Mouse (Mus musculus) kidney, postnatal 0 days (tissue): ENCODE data around the gene Dnah7c. TPM values are rescaled to one million over a fixed set of nuclear protein-coding genes. Genes with fewer than 3 reads are reported as not detected.

Source experiments
- ATAC-seq: fragments of 200-750 bp; cut with Nextera tagmentation; replicated peaks from 2 replicates; pipeline ENCODE4 v1.8.0; 2017; ENCODE audit warnings: low read depth, moderate number of reproducible peaks, moderate TSS enrichment, moderate library complexity; ENCODE audit not compliant: low FRiP score
- DNase-seq: peaks from one replicate; pipeline ENCODE4 v3.0.0-alpha.2; 2016; ENCODE audit warnings: low spot score
- H3K27ac ChIP-seq: fragments of 300-500 bp; sonication (generic); 2 replicates; pipeline ENCODE4 v1.5.1; 2014; ENCODE audit warnings: mild to moderate bottlenecking
- H3K27me3 ChIP-seq: fragments of 300-500 bp; sonication (generic); 2 replicates; pipeline ENCODE4 v1.6.1; 2014; ENCODE audit warnings: low read length, mixed read lengths; ENCODE audit not compliant: insufficient read depth
- H3K36me3 ChIP-seq: fragments of 300-500 bp; sonication (generic); 2 replicates; pipeline ENCODE4 v1.6.1; 2014; ENCODE audit warnings: low read length, mixed read lengths; ENCODE audit not compliant: insufficient read depth
- H3K4me1 ChIP-seq: fragments of 300-500 bp; sonication (generic); replicated peaks from 2 replicates; pipeline ENCODE4 v1.6.1; 2014; ENCODE audit warnings: antibody characterized with exemption, low read length, mixed read lengths; ENCODE audit not compliant: insufficient read depth
- H3K4me2 ChIP-seq: fragments of 300-500 bp; sonication (generic); 2 replicates; pipeline ENCODE4 v1.6.1; 2014; ENCODE audit warnings: mild to moderate bottlenecking, low read length, moderate library complexity, mixed read lengths
- H3K4me3 ChIP-seq: fragments of 300-500 bp; sonication (generic); replicated peaks from 2 replicates; pipeline ENCODE4 v1.5.1; 2014; ENCODE audit warnings: low read depth, low read length
- H3K9ac ChIP-seq: fragments of 300-500 bp; sonication (generic); 2 replicates; pipeline ENCODE4 v1.6.1; 2014; ENCODE audit warnings: low read depth, low read length
- H3K9me3 ChIP-seq: fragments of 300-500 bp; sonication (generic); replicated peaks from 2 replicates; pipeline ENCODE4 v1.6.1; 2016; ENCODE audit warnings: low read length, inconsistent platforms, mixed read lengths
- CTCF ChIP-seq: IDR thresholded peaks from 2 replicates; pipeline ENCODE4 v1.5.1; 2016; ENCODE audit warnings: antibody characterized with exemption, low read depth, mild to moderate bottlenecking, moderate library complexity
- WGBS: fragments of 180-500 bp; shearing (Covaris S2); extraction: QIAGEN DNeasy Blood & Tissue Kit; methylation state at CpG from one replicate; pipeline ENCODE4 v1.1.7; 2014; 5-methylcytosine and 5-hydroxymethylcytosine counted together
- polyA plus RNA-seq: library from polyadenylated mRNA; unstranded; fragments of >200 nt; fragmentation: Nextera tagmentation; extraction: Ambion mirVana; gene quantifications from 2 replicates; pipeline ENCODE4 v1.2.1, GENCODE M21; 2015

Dnah7c gene
- polyA plus RNA-seq, 1 experiment from 2014 or later, result 0.08 TPM

DNA sequence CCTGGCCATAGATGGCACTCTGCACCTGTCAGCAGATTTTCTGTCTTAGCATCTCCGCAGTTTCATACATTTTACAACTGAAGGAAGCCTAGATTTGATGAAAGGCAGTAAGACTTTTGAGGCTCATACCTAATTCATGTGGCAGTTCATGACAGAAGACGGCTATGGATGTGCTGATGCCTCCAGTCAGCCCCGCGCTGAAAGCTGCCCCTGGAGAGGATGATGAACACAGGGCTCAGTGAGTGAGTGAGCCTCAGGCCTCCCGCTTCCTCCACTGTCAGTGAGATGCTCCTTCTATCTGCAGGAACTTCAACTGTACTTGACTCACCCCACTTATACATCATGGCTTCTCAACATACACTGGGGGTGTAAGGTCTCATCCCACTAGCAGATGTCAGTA, 392.5 kb downstream of the Dnah7c start:
- no peak overlapping the region for H3K9ac ChIP-seq
- DNase-seq (no peak), ATAC-seq (no peak)
- no peaks in the 10 kb centered on the region; the same call in 1 of the 2 replicates for H3K36me3 ChIP-seq
- H3K27me3 ChIP-seq, result no peaks in the 10 kb centered on the region
- no peak overlapping the region for H3K27ac ChIP-seq
- H3K4me2 ChIP-seq, result no peak overlapping the region
- no peaks in the 10 kb centered on the region for H3K9me3 ChIP-seq
- H3K4me3 ChIP-seq, result no peak overlapping the region
- TF ChIP-seq CTCF, result no peak
- H3K4me1 ChIP-seq, result no peaks in the 10 kb centered on the region
- 94% methylated on average over 5 of the region's 5 CpGs for WGBS

DNA sequence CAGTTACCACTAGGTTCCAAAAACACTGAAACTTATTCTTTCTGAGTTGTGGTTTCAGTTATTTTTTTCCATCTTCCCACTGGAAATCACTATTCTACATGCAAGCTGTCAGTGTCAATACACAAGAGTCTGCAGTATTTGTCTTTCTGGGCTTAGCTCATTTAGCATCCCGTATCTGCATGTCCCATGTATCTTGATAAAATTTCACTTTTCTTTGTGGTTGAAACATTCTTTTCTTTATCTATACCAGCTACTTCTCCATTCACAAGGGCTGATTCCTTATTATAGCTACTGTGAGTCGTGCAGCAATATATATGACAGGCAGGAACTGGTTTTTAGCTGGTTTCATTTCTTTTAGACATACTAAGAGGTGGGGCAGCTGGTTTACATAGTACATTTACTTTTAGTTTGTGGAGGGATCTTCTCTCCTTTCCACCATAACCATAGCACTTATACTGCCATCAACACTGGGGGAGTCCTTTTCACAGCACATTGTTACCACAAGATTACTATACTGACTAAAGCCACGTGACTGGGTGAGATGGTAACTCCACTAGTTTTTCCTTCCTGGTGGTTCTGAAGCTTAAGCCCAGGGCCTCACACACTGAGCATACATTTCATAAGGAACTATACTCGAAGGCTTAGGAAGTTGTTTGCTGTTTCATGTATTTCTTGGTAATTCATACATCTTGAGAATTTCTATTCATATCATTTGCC, 397.0 kb downstream of the Dnah7c start:
- ATAC-seq (no peak), DNase-seq (no peak)
- no peaks in the 10 kb centered on the region for H3K4me1 ChIP-seq
- peaks cover 3% of the 10 kb centered on the region for H3K36me3 ChIP-seq
- no peak overlapping the region for H3K27ac ChIP-seq
- H3K27me3 ChIP-seq, result no peaks in the 10 kb centered on the region
- WGBS, result 88% methylated on average over 4 of the region's 4 CpGs
- H3K4me3 ChIP-seq, result no peak overlapping the region
- H3K9me3 ChIP-seq, result no peaks in the 10 kb centered on the region
- no peak overlapping the region for H3K9ac ChIP-seq
- no peak overlapping the region for H3K4me2 ChIP-seq
- TF ChIP-seq CTCF, result no peak

DNA sequence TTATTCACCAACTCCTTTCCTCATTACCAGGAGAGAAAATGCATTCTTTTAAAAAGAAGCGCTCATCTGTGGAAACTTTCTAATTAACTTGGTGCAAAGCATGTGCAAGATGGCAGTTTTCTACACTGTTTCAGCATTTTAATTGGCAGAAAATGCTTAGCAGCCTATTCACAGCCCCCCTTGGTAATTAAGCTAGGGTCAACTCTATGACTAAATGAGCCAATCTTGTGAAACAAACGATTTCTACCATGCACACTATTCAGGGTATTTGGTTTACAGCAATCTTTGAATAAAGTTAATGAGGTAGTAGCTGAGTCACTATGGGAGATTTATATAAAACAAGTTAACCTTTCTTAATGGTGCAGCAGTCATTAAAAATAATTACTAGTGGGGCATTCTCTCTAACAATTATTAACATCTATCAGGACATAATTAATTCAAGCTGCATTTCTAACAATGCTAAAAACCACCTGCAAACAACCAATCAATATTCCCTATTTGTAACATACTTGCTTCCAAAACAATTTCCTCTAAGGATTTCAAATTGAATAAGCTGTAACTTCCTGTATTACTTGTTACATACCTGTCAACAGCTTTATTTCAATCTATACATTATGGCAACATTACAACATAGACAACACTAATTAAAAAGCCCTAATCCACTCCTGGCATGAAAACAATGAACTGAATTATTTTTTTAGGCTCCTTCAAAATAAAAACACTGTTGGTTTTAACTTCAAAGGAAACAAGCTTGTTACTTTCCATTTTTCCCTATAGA, 404.9 kb downstream of the Dnah7c start:
- no peaks in the 10 kb centered on the region for H3K9me3 ChIP-seq
- no peak for TF ChIP-seq CTCF
- no peak overlapping the region for H3K27ac ChIP-seq
- H3K9ac ChIP-seq, result no peak overlapping the region
- no peak overlapping the region for H3K4me2 ChIP-seq
- no peak overlapping the region for H3K4me3 ChIP-seq
- peaks cover 4% of the 10 kb centered on the region; the same call in 1 of the 2 replicates for H3K36me3 ChIP-seq
- H3K4me1 ChIP-seq, result no peaks in the 10 kb centered on the region
- no peak for DNase-seq
- H3K27me3 ChIP-seq, result no peaks in the 10 kb centered on the region
- 44% methylated on average over 2 of the region's 2 CpGs for WGBS
- ATAC-seq, result peak; percentile 57; the same call in 1 of the 2 replicates

DNA sequence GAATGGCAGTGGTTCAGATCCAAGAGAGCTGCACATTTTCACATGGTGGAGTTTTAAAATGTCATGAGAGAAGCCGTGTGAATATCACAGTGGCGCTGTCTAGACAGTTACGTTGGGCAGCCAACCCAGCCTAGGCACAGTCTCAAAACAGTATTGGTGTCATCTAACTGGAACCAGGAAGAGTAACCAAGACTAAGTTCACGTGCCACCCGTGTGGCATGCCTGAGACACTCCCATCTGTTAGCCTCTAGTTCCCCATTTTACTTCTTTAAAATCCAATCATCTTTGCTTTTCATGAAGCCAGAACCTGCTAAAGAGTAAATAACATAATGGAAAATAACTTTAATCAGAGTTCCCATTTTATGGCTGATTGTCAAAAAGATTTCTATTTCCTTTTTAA, 406.5 kb downstream of the Dnah7c start:
- Histone ChIP-seq H3K4me3 (no peak overlapping the region), H3K36me3 (peaks cover 8% of the 10 kb centered on the region; the same call in 1 of the 2 replicates), H3K4me2 (no peak overlapping the region), H3K9ac (no peak overlapping the region), H3K4me1 (no peaks in the 10 kb centered on the region), H3K27ac (no peak overlapping the region), H3K9me3 (no peaks in the 10 kb centered on the region), H3K27me3 (no peaks in the 10 kb centered on the region)
- 90% methylated on average over 5 of the region's 5 CpGs for WGBS
- ATAC-seq, result no peak
- TF ChIP-seq CTCF, result no peak
- no peak for DNase-seq

DNA sequence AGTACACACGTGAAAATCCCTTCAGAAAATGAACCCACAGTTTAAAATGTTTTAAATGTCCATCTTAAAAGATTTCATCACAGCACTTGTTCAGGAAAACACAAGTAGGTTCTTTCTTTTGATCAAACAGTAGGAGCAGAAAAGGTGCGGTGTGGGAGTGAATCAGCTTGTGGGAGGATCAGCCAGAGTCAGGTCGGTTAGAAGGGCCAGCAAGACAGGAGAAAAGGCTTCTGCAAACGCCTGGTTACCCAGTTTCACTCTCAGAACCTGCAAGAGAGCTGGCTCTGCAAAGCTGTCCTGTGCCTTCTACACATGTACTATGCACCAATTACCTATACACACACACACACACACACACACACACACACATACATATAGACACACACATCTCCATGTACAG, 418.0 kb downstream of the Dnah7c start:
- TF ChIP-seq CTCF, result no peak
- no peak overlapping the region for H3K4me3 ChIP-seq
- ATAC-seq, result no peak
- WGBS, result 43% methylated on average over 4 of the region's 4 CpGs
- no peak overlapping the region for H3K27ac ChIP-seq
- H3K9ac ChIP-seq, result no peak overlapping the region
- no peak for DNase-seq
- no peaks in the 10 kb centered on the region for H3K9me3 ChIP-seq
- no peak overlapping the region for H3K4me2 ChIP-seq
- H3K27me3 ChIP-seq, result no peaks in the 10 kb centered on the region
- H3K4me1 ChIP-seq, result no peaks in the 10 kb centered on the region
- H3K36me3 ChIP-seq, result no peaks in the 10 kb centered on the region

DNA sequence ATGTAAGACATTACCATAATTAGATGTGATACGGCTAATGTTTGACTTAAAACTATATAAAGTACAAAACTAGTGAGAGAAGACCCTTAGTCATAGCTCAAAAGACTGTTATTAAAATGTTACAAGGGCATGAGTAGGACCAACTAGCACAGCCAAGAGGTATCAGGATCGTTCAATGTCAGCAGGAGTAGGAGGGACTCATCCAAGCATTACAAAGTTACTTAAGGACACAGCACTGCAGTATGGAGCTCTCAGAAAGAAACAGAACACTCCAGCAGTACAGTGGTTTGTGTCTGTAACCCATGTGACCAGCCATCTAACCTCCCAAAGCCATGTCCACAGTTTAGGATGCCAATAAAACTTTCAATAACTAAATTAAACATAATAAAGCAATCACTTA, 418.9 kb downstream of the Dnah7c start:
- no peaks in the 10 kb centered on the region for H3K9me3 ChIP-seq
- no peaks in the 10 kb centered on the region for H3K4me1 ChIP-seq
- no peaks in the 10 kb centered on the region for H3K27me3 ChIP-seq
- DNase-seq (peak; percentile 20), ATAC-seq (no peak)
- no peak for TF ChIP-seq CTCF
- H3K36me3 ChIP-seq, result no peaks in the 10 kb centered on the region
- no peak overlapping the region for H3K27ac ChIP-seq
- H3K4me3 ChIP-seq, result no peak overlapping the region
- no peak overlapping the region for H3K9ac ChIP-seq
- 61% methylated on average over 2 of the region's 2 CpGs for WGBS
- H3K4me2 ChIP-seq, result no peak overlapping the region
